Mouse (Mus musculus) forebrain, embryonic 11.5 days (tissue): ENCODE measurements at regions not wholly inside any gene's neighbourhood (a gene's known extent, or its start where the extent isn't known, plus 50 kb on each side); places are given as distances from the start of the nearest gene placed in this dataset.

Experiments
- ATAC-seq: fragments of 200-750 bp; cut with Nextera tagmentation; replicated peaks from 2 replicates; pipeline ENCODE4 v1.8.0; 2017; ENCODE audit warnings: moderate TSS enrichment; ENCODE audit not compliant: low FRiP score
- DNase-seq: peaks from one replicate; pipeline ENCODE4 v3.0.0-alpha.2; 2017; ENCODE audit warnings: low spot score
- H3K27ac ChIP-seq: fragments of 300-500 bp; sonication (generic); 2 replicates; pipeline ENCODE4 v1.5.1; 2014; ENCODE audit warnings: low read depth, low read length
- H3K27me3 ChIP-seq: fragments of 300-500 bp; sonication (generic); 2 replicates; pipeline ENCODE4 v1.6.1; 2014; ENCODE audit warnings: mild to moderate bottlenecking, low read length, mixed read lengths; ENCODE audit not compliant: control insufficient read depth, insufficient read depth
- H3K36me3 ChIP-seq: fragments of 300-500 bp; sonication (generic); 2 replicates; pipeline ENCODE4 v1.6.1; 2014; ENCODE audit warnings: mild to moderate bottlenecking, low read length, moderate library complexity, mixed read lengths; ENCODE audit not compliant: control insufficient read depth, insufficient read depth
- H3K4me1 ChIP-seq: fragments of 300-500 bp; sonication (generic); replicated peaks from 2 replicates; pipeline ENCODE4 v1.6.1; 2014; ENCODE audit warnings: low read length, mixed read lengths; ENCODE audit not compliant: control insufficient read depth, insufficient read depth
- H3K4me2 ChIP-seq: fragments of 300-500 bp; sonication (generic); 2 replicates; pipeline ENCODE4 v1.6.1; 2014; ENCODE audit warnings: low read depth, mild to moderate bottlenecking, low read length, moderate library complexity, mixed read lengths; ENCODE audit not compliant: severe bottlenecking
- H3K4me3 ChIP-seq: fragments of 300-500 bp; sonication (generic); 2 replicates; pipeline ENCODE4 v1.5.1; 2014; ENCODE audit warnings: low read depth, low read length
- H3K9ac ChIP-seq: fragments of 300-500 bp; sonication (generic); 2 replicates; pipeline ENCODE4 v1.6.1; 2014; ENCODE audit warnings: low read length
- H3K9me3 ChIP-seq: fragments of 300-500 bp; sonication (generic); 2 replicates; pipeline ENCODE4 v1.6.1; 2016; ENCODE audit warnings: low read length, mixed read lengths; ENCODE audit not compliant: control insufficient read depth
- WGBS: fragments of 180-500 bp; shearing (Covaris S2); extraction: QIAGEN DNeasy Blood & Tissue Kit; methylation state at CpG from one replicate; pipeline ENCODE4 v1.1.7; 2014; 5-methylcytosine and 5-hydroxymethylcytosine counted together

- no peak overlapping the region for H3K9ac ChIP-seq
- H3K9me3 ChIP-seq = no peaks in the 10 kb centered on the region
- DNase-seq = no peak
- H3K4me2 ChIP-seq = no peak overlapping the region
- no peaks in the 10 kb centered on the region for H3K27me3 ChIP-seq
- H3K4me3 ChIP-seq = no peak overlapping the region
- H3K4me1 ChIP-seq = no peaks in the 10 kb centered on the region
- no peaks in the 10 kb centered on the region for H3K36me3 ChIP-seq
- H3K27ac ChIP-seq = no peak overlapping the region
- ATAC-seq = no peak
Measured at GRCm38 (mm10) chr6:110439509-110439908, 205.9 kb upstream of the Grm7 start.

GRCm38 (mm10) chr6:110463370-110463769 lies 182.0 kb upstream of the Grm7 start:
- no peak overlapping the region for H3K27ac ChIP-seq
- H3K4me2 ChIP-seq = no peak overlapping the region
- no peaks in the 10 kb centered on the region for H3K4me1 ChIP-seq
- H3K27me3 ChIP-seq = no peaks in the 10 kb centered on the region
- WGBS = 59% methylated on average over 1 of the region's 1 CpGs
- no peaks in the 10 kb centered on the region for H3K9me3 ChIP-seq
- no peak for ATAC-seq
- H3K4me3 ChIP-seq = no peak overlapping the region
- H3K36me3 ChIP-seq = no peaks in the 10 kb centered on the region
- no peak for DNase-seq
- H3K9ac ChIP-seq = no peak overlapping the region

GRCm38 (mm10) chr6:110467661-110468060 lies 177.7 kb upstream of the Grm7 start:
- H3K4me1 ChIP-seq = no peaks in the 10 kb centered on the region
- no peak overlapping the region for H3K27ac ChIP-seq
- H3K9me3 ChIP-seq = no peaks in the 10 kb centered on the region
- DNase-seq = no peak
- ATAC-seq = no peak
- H3K36me3 ChIP-seq = no peaks in the 10 kb centered on the region
- no peak overlapping the region for H3K4me2 ChIP-seq
- H3K4me3 ChIP-seq = no peak overlapping the region
- H3K27me3 ChIP-seq = no peaks in the 10 kb centered on the region
- H3K9ac ChIP-seq = no peak overlapping the region

- Histone ChIP-seq H3K4me2 (no peak overlapping the region), H3K4me3 (no peak overlapping the region), H3K27me3 (no peaks in the 10 kb centered on the region), H3K27ac (no peak overlapping the region), H3K9ac (no peak overlapping the region), H3K36me3 (no peaks in the 10 kb centered on the region), H3K4me1 (no peaks in the 10 kb centered on the region), H3K9me3 (no peaks in the 10 kb centered on the region)
- WGBS = 93% methylated on average over 2 of the region's 2 CpGs
- DNase-seq (no peak), ATAC-seq (no peak)
Measured at GRCm38 (mm10) chr6:110505861-110506260, 139.5 kb upstream of the Grm7 start.

- peak; percentile 55; the same call in 1 of the 2 replicates for ATAC-seq
- DNase-seq = no peak
- no peaks in the 10 kb centered on the region for H3K4me1 ChIP-seq
- H3K27ac ChIP-seq = no peak overlapping the region
- no peak overlapping the region for H3K9ac ChIP-seq
- H3K27me3 ChIP-seq = no peaks in the 10 kb centered on the region
- no peaks in the 10 kb centered on the region for H3K9me3 ChIP-seq
- H3K36me3 ChIP-seq = no peaks in the 10 kb centered on the region
- H3K4me2 ChIP-seq = no peak overlapping the region
- no peak overlapping the region for H3K4me3 ChIP-seq
Measured at GRCm38 (mm10) chr6:110510494-110510893, 134.9 kb upstream of the Grm7 start.

- DNase-seq = no peak
- Histone ChIP-seq H3K9me3 (no peaks in the 10 kb centered on the region), H3K27ac (no peak overlapping the region), H3K4me2 (no peak overlapping the region), H3K4me1 (no peaks in the 10 kb centered on the region), H3K9ac (no peak overlapping the region), H3K4me3 (no peak overlapping the region), H3K27me3 (no peaks in the 10 kb centered on the region), H3K36me3 (no peaks in the 10 kb centered on the region)
- WGBS = 85% methylated on average over 4 of the region's 4 CpGs
- ATAC-seq = no peak
Measured at GRCm38 (mm10) chr6:110538731-110539191, 106.6 kb upstream of the Grm7 start.

- no peaks in the 10 kb centered on the region for H3K36me3 ChIP-seq
- no peaks in the 10 kb centered on the region for H3K9me3 ChIP-seq
- H3K9ac ChIP-seq = no peak overlapping the region
- WGBS = 79% methylated on average over 2 of the region's 2 CpGs
- no peak overlapping the region for H3K27ac ChIP-seq
- ATAC-seq (no peak), DNase-seq (no peak)
- H3K27me3 ChIP-seq = no peaks in the 10 kb centered on the region
- no peaks in the 10 kb centered on the region for H3K4me1 ChIP-seq
- H3K4me2 ChIP-seq = no peak overlapping the region
- no peak overlapping the region for H3K4me3 ChIP-seq
Measured at GRCm38 (mm10) chr6:110545542-110545941, 99.8 kb upstream of the Grm7 start.

- no peaks in the 10 kb centered on the region for H3K36me3 ChIP-seq
- ATAC-seq (no peak), DNase-seq (no peak)
- H3K9me3 ChIP-seq = no peaks in the 10 kb centered on the region
- H3K4me2 ChIP-seq = no peak overlapping the region
- no peak overlapping the region for H3K27ac ChIP-seq
- H3K9ac ChIP-seq = no peak overlapping the region
- H3K4me3 ChIP-seq = no peak overlapping the region
- H3K27me3 ChIP-seq = no peaks in the 10 kb centered on the region
- WGBS = 74% methylated on average over 3 of the region's 3 CpGs
- no peaks in the 10 kb centered on the region for H3K4me1 ChIP-seq
Measured at GRCm38 (mm10) chr6:110554847-110555246, 90.5 kb upstream of the Grm7 start.

- Histone ChIP-seq H3K27me3 (no peaks in the 10 kb centered on the region), H3K4me1 (no peaks in the 10 kb centered on the region), H3K9ac (no peak overlapping the region), H3K9me3 (no peaks in the 10 kb centered on the region), H3K27ac (no peak overlapping the region), H3K4me3 (no peak overlapping the region), H3K36me3 (no peaks in the 10 kb centered on the region), H3K4me2 (no peak overlapping the region)
- DNase-seq = no peak
- ATAC-seq = no peak
- WGBS = 81% methylated on average over 2 of the region's 2 CpGs
Measured at GRCm38 (mm10) chr6:110559656-110560055, 85.7 kb upstream of the Grm7 start.
